Mouse (Mus musculus): ENCODE results near the gene Mbnl2.
"Not testable (repeated sequence)": the region's sequence is repeated elsewhere in the genome, so short reads cannot be mapped to it uniquely, and the experiment has no call there.

The Mbnl2 gene

DNA sequence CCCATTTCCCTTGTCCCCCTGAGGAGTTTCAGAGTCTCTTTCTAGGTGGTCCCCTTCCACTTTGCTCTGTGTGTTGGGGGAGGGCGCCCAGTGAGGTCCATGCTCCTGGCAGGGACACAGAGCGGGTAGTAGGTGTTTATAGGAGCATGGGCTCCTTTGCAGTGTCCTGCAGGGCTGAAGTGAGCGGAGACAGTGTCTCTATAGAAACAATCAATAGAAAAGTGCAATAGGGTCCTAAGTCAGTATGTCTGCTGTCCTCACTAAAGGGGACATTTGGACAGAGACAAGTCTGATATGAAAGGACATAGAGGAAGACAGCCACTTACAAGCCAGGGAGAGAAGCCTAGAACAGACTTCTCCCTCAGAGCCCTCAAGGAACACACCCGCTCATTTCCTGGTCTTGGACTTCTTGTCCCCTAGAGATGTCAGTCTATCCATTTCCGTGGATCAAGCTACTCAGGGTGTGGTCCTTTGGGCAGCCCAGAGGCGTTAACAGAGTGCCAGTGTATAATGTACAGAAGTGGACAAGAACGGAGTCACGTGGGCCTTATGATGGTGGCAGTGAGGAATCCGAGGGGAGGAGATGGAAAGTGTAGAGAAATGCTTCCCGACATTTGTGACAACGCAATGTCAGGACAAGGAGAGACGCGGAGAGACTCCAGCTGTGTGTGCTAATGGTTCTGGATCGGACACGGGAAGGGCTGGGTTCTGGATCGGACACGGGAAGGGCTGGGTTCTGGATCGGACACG is 82.0 kb downstream of the Mbnl2 start:
- no peak for DNase-seq (ENCODE audit: low spot score in 2 of 2)

DNA sequence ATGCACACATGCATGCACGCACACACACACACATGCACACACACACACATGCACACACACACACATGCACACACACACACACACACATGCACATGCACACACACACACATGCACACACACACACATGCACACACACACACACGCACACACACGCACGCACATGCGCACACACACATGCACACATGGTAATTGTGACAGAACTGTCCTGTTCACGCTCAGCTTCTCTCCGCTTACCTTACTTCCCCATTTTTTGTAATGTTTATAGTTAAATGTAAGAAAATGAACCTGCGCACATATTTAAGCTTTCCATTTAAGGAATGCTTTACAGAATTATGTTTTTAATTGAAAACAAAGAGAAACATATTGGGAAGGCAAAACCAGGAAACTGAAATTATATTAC is 84.1 kb downstream of the Mbnl2 start:
- not testable (repeated sequence) for DNase-seq (ENCODE audit: low spot score in 2 of 2)

DNA sequence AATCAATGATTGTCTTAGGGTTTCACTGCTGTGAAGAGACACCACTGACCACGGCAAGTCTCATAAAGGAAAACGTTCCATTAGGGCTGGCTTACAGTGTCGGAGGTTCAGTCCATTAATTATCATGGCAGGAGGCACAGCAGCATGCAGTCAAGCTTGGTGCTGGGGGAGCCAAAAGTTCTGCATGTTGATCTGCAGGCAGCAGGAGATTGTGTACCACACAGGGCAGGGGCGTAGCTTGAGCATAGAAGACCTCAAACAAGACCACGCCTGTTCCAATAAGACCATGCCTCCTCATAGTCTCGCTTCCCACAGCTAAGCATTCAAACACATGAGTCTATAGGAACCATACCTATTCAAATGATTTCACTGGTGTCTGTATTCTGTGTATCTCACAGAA is 85.7 kb downstream of the Mbnl2 start:
- no peak for DNase-seq (ENCODE audit: low spot score in 2 of 2)

DNA sequence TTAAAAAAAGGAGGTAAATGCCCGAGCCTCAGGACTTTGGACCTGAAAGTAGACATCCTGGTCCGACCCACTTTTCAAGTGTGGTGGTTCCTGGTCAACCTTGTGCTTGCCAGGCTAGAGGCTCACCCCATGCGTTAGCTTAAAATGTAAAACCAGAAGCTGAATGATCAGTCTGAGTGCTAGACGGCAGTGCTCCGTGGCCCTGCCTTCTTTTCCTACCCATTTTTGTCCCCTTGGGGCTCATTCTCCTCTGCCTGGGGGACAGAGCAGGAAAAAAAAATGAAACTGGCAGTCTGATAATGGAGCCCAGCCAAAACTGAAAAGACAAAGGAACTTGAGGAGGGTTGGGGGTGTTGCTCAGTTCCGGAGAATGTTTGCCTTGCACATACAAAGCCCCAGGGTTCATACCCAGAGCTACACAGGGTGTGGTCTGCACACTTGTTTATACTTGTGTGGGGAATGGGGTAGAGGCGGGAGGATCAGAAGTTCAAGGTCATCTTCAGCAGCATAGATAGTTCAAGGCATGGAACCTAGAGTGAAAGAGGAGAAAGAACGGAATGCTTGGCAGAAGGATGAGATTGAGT is 87.0 kb downstream of the Mbnl2 start:
- no peak for DNase-seq (ENCODE audit: low spot score in 2 of 2)

DNA sequence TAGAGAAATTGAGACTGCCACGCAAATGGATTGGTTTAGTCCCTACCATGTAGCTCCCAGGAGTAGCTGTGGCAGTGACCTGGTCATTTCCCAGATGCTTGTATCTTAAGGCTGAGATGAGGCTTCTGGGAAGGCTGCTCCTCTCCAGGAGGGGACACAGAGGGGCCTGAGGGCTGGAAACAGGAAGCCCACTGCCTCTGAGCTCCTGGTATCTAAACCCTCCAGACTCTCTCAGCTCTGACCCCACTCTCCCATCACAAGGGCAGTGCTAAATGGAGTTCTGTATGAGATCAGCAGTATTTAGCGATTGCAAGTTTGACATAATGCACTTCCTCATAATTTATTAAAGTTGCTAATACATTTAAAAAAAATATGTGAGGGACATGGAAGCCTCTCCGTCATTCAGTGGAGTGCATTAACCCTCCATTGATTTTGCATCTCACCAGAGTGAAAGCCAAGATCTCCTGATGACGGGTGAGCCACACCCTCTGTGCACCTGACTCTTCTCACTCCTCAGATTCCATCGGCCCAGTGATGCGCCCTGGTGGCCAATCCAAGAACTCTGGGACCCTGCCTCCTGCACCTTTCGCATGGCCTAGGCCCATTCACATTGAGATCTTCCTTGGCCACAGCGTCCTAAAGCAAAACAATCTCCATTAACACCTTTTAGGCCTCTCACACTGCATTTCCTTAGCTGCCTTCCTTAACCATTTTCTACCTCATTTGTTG is 87.8 kb downstream of the Mbnl2 start:
- DNase-seq (ENCODE audit: low spot score in 2 of 2) = no peak

DNA sequence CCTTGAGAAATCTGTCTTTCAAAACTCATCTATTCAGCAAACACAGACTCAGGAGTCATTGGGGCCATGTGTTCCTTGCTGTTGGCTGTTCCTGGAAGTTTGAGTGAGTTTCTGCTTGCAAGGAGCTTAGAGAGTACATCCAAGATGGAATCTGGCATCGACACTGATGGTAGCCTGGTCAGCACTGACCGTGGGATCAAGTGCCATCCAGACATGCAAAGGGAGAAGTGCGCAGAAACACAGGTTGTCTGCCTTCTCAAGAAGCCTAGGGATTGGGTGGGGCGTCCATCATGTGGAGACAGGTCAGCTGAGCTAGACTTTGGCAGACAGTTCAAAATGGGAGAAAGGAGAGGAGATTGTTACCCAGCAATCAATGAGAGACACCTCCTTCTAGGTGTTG is 89.6 kb downstream of the Mbnl2 start:
- no peak for DNase-seq (ENCODE audit: low spot score in 2 of 2)

DNA sequence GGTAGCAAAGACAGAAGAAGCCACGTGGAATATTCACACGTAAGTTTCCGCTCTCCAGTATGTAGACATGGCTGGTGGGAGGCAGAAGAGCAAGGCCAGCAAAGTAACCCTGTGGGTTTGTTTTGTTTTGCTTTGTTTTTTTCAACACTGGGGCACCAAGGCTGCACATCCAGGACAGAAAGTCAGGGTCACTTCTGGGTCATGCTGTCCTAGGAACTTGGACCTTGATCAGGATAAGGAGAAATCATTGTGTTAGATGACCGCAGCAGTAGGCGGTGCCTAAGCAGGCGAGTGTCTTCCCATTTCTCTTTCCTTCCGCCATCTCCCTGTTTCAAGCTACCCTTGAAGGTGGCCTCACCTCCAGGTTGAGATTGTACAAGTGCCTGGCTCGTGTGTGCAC is 91.5 kb downstream of the Mbnl2 start:
- DNase-seq (ENCODE audit: low spot score in 2 of 2) = no peak

DNA sequence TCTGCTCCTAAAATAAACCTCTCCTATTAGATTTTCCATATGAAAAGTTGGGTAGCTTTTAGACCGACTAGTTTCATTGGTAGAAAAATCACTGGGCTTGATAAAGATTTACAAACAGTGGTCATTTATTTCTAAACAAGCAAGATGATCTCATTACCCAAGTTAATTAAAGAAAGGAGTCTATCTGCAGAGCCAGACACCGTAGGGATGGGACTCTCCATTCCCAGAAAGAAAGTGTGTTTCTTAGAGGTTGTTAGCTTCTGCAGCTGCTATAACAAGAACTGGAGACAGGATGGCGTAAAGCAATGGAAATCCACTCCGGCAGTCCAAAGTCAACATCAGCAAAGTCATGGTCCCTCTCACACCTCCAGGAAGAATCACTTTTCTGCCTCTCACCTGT is 92.1 kb downstream of the Mbnl2 start:
- DNase-seq (ENCODE audit: low spot score in 2 of 2) = no peak

DNA sequence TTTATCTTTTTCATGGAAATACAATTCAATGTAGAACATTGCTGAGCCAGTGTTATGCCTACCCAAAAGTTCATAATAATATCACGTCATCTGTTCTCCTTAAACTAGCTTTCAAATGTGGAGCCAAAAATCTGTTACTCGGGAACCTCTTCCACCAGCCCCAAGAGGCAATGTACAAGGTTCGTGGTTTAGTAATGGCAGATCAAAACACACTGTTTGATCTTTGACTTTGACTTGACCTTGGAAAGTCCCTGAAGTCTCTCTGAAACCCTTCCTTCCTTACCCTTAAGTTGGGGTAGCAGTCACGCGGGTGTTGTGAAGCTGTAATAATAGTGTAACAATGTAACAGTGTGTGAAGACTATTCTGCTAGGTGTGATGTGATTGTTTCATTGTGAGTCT is 93.0 kb downstream of the Mbnl2 start:
- DNase-seq (ENCODE audit: low spot score in 2 of 2) = no peak

DNA sequence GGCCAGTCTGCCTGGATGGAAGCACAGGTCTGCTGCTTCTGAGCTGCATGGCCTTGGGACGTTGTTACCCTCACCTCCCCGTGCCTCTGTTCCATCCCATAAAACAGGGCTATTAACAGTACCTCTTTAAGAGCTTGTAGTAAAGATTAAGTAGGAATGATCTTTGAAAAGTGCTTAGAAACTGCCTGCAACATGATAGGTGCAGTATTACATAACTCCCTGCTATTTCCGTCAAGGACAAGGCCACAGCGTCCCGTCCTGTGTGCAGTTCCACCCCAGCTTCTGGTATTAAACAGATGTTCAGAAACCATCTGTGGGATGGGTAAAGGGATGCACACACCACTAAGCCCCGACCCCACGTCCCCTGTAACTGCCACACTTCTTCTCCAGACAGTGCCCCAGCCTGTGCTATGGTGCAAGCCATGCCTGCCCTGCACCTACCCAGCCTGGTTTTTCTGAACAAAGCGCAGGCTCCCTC is 93.5 kb downstream of the Mbnl2 start:
- DNase-seq (ENCODE audit: low spot score in 2 of 2) = no peak

DNA sequence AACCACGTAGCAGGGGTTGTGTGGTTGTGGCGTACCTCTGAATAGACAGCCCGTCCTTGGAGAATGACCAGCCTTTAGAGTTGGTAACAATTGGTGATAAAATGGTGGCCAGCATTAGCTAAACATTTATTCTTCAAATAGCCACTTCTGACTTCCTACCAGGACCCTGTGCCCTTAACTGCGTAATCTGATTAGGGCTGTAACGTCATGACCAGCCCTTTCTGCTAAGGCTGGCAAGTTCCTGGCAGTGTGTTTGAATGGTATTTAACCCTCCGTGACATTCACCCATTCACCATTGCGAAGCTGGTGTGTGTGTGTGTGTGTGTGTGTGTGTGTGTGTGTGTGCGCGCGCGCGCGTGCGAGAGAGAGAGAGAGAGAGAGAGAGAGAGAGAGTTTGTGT is 94.6 kb downstream of the Mbnl2 start:
- no peak for DNase-seq (ENCODE audit: low spot score in 2 of 2)

DNA sequence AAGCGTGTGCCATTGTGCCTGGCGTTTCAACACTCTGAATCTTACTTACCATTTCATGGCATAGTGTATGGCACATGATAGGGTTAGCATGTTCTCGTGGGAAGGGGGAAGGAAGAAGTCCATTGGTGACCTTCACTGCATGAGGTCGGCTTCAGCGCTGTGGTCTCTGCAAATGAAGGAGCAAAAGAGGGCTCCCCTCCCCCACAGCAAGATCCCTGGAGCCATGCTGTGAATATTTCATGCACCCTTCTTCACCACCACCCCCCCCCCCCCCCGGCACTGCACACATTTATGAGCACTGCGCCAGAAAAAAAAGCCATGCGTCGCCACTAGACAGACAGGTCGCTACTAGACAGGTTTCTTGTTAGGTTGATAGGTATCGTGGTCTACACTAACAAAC is 95.2 kb downstream of the Mbnl2 start:
- no peak for DNase-seq (ENCODE audit: low spot score in 2 of 2)

DNA sequence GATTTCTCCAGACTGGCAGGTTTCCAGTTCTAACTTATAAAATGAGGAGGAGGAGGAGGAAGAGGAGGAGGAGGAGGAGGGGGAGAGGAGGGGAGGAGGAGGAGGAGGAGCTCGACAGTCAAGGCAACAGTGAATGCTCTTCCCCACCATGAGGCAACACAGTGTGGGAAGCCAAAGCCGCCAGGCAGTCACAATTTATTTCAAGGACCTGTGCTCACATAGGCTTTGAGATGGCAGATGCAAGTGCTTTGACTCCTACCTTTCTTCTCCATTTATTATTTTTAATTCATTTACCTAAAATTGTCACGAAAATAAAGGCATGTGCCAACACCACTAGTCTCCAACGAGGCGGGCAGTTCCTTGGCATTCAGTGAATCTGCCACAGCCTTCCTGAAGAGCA is 95.7 kb downstream of the Mbnl2 start:
- DNase-seq (ENCODE audit: low spot score in 2 of 2) = no peak

DNA sequence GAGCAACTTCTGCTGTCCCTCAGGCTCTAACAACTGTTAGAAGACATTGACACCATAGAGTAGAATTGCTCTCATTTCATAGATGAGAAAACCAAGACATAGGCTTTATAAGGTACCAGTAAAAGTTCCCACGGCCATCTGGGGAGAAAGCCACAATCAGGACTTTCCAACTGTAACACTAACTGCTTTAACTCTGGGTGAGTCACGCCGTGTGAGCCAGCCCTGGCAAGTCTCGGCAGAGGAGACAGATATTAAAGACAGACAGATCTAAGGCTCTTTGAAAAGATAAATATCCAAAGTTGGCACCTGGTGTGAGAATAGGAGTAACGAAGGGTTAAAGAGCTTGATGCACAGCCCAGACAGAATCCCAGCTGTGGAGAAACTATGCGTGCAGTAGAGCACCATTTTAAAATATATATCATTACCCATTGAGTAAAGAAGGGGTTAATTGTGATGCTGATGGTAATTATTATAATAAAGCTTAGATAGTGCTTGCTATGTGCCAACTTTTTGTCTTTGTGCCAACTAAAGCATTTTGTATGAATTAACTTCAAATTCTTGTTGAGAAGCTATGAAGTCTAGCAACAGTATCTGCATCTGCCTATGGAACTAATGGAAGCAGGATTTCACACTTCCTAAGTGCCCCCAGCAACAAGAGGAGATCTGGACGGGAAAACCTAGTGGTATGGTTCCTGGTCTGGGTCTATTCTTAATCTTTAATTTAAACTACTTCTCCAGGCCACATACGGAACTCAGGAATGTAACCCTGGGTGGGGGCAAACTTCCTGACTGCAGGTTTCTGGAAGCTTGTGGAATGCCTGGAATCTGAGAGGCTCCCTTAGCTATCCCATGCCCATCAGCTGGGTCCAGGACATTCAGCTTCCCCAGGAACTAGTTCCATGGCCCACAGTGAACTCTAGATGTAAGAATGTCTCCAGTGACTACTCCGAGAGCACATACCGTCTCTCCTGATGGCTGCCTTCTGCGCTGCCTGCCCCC is 97.9 kb downstream of the Mbnl2 start:
- DNase-seq (ENCODE audit: low spot score in 2 of 2) = no peak

DNA sequence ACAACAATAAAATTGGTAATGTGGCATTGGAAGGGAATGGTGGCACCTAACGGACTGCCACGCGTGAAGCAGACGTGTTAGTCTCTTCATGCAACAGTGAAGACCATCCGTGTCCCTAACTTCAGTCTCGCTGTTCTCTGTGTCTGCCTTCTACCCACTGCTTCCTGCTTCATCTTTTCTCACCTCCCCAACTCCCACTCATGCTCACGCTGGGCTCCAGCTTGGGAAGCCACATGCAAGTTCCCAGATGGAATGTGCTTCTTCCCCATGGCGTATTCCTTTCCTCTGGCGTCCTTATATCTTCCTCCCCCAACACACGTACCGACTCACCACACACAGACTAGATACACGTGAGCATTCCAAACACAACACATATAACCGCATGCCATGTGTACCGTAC is 99.3 kb downstream of the Mbnl2 start:
- no peak for DNase-seq (ENCODE audit: low spot score in 2 of 2)

DNA sequence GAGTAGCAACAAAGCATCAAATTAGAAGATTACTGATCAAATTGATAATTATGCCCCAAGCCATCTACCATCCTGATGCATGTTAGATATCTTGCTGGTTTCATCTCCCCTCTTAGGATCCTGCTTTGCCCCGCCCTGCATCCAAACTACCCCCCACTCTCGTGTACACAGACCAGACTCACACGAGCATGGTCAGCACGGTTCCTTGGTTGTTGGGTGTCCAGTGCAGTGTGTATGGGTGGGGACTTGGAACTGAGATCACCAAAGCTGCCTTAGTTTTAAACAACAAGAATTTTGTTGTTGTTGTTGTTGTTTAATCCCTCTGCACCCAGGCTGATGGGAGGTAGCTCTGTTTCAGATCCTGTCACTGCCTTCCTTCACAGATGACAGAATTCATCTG is 101.7 kb downstream of the Mbnl2 start:
- DNase-seq (ENCODE audit: low spot score in 2 of 2) = no peak

DNA sequence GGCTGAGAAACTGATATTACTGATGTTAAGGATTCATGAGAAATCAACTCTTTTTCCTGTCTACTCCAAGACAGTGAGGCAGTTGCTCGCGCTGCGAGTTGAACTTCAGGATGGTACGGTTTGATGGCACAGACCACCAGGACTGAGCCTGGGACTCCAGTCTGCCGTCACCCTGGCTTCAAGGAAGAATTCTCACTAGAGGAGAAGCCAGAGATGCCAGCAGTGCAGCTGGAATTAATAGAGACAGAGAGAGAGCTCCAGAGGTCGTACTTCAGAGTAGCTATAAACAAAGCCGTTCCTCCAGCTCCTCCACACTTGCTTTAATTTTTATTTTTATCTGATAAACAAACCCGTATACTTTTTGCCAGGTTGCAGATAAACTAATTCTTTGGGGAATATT is 102.5 kb downstream of the Mbnl2 start:
- no peak for DNase-seq (ENCODE audit: low spot score in 2 of 2)

DNA sequence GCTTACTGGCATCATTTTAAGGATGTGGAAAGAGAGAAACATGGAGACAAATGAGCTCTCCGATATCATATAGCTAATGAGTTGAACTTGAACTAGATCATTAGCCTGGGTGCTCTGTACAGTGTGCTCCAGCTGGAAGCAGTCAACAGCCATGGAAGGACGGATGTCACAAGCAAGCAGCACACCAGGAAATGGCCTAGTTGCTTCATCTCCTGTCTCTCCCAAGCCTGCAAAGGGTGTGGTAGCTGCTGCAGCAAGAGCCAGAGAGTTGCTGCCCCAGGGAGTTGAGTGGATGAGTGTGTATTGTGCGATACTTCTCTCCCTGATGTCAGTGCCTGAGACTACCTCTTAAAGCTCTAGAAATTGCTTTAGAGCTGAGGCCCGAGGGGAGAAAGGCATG is 104.2 kb downstream of the Mbnl2 start:
- no peak for DNase-seq (ENCODE audit: low spot score in 2 of 2)

DNA sequence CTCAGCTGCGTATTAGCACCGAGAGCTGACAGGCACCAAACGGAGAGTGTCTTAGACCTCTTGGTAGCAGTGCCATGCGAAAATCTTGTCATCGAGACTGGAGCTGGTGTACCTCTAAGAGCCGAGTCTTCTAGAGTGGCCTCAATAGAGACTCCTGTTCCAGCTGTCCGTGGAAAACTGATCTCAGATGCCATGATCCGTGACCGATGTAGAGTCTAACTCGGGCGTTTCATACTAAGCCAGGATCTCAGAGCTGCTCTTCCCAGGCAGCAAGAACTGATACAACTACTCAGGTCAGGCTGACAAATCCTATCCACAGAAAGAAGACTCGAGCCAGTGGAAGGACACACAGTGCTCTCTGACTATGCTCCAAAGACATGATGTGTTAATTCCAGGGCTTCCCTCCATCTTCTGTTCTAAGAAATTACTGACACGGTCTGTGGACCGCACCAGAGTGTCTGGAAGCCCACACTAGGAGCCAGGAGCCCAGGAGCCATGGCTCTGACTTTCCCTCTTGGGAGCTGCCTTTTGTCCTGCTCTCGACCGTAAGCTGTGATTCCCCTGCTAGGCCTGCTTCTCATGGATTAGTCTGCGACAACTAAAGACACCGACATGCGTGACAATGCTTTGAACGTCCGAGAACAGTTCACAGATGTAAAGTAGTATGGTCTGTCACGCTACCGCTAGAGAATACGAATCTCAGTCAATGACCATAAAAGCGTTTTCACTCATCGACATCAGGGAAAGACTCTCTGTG is 106.1 kb downstream of the Mbnl2 start:
- DNase-seq (ENCODE audit: low spot score in 2 of 2) = no peak

DNA sequence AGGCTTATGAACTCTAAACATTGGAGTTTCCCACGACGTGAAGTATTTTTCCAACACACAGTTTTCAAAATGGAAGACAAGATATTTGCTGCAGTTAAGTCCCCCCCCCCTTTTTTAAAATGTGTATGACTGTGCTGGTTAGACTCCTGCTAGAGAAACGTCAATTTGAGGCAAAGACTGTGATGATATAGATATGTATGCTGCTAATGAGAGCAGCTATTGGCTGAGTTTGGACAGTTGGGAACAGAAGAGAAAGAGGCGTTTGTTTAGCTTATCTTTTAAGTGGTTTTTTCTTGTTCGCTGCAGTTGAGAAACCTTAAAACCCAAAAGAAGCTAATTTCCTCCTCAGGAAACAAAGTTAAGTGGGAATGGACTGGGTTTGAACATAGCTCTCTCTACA is 106.7 kb downstream of the Mbnl2 start:
- no peak for DNase-seq (ENCODE audit: low spot score in 2 of 2)

DNA sequence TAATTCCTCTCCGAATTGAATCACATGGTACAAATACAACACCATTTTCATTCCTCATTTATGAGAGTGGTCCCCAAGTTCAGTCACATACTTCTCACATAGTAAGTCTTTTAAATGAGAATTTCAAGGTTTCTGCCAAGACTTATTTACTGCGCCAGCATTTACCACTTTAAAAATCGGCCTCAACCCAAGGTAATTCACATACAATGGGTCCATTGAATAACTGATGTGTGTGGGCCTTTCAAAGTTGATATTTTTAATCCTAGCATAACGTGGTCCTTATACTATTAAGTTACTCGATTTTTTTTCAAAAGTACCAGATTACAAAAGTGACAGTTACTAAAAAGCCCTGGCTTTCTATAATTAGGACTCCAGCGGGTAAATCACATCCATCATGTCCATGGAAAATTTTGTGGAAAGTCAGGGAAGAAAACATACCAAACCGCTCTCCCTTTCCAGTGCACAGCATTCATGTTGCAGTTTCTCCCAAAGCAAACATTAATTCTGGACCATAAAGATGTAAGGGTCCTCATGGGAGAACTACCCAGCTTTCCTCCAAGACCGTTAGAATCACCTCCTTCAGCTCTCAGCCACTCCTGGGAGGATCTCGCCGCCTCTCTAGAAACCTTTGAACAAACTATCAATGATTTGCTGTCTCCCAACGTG is 107.8 kb downstream of the Mbnl2 start:
- no peak for DNase-seq (ENCODE audit: low spot score in 2 of 2)

All from thymus, postnatal 10 days (tissue).